Mouse (Mus musculus): ENCODE measurements around the gene Kbtbd7. TPM values are rescaled to one million over a fixed set of nuclear protein-coding genes. Genes with fewer than 3 reads are reported as not detected.
"Not testable (repeated sequence)": the region's sequence is repeated elsewhere in the genome, so short reads cannot be mapped to it uniquely, and the experiment has no call there.

Gene Kbtbd7
- polyA plus RNA-seq, 1 experiment: 4.2 TPM

DNA sequence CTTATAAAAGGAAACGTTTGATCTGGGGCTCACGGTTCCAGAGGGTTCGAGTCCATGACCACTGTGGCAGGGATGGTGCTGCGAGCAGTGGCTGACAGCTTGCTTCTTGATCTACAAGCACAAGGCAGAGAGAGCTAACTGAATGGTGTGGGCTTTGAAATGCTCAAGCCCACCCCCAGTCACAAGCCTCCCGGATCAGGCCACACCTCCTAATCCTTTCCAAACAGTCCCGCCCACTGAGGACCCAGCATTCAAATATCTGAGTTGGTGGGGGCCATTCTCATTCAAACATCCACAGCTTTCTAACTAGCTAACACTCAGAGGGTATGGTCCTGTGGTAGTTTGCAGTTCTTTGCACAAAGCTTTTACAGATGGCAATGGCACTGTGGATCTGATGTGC lies 13.2 kb upstream of the Kbtbd7 start:
- WGBS: 96% methylated on average over 6 of the region's 6 CpGs
- no peak overlapping the region for H3K27ac ChIP-seq (ENCODE audit: insufficient read depth, low read length)
- DNase-seq (ENCODE audit: low read depth in 1 of 2, low spot score in 2 of 2): no peak
- H3K27me3 ChIP-seq (ENCODE audit: control insufficient read depth, insufficient read depth, low read length): no peaks in the 10 kb centered on the region
- H3K4me1 ChIP-seq (ENCODE audit: control insufficient read depth, insufficient read depth, insufficient read length): no peaks in the 10 kb centered on the region
- 0 out of 2 replicates have a peak, but pooled peaks cover 1% of the 10 kb centered on the region for H3K36me3 ChIP-seq (ENCODE audit: control insufficient read depth, insufficient read depth, low read length)
- H3K4me3 ChIP-seq (ENCODE audit: extremely low read depth, insufficient read depth, insufficient read length): no peak overlapping the region
- TF ChIP-seq CTCF (IDR thresholded peaks at IDR 0.05; ENCODE audit: extremely low read depth, insufficient read depth, insufficient read length, insufficient replicate concordance): no peak
- no peak for TF ChIP-seq POLR2A (IDR thresholded peaks at IDR 0.05; ENCODE audit: low read depth, low read length)

DNA sequence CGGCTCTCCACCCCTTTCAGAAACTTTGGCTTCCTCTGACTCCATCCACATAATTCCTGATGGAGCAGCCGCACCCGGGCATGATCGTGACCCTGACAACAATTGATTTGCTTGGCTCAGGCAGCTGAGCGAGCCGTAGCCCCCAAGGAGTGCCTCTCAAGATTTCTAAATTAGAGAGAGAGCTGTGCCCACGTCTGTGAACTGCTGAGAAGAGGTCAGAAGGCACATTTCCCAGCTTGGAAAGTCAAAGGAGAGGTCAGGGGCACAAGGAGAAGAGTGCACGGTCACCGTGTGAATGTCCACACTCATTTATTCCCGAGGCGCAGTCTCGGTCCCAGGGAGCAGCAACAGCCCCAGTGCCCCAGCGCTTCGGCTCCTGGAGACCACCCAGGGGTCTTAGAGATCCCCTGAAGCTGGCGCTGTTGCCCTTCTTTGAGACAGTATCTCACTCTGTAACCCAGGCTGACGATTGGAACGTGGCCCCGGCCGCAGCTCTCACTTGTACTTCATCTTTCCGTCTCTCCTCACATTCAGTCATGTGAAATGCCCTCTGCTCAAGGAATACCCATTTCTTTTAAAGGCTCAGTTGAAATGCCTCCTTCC lies 6.1 kb upstream of the Kbtbd7 start:
- Histone ChIP-seq H3K36me3 (ENCODE audit: control insufficient read depth, insufficient read depth, low read length) (no peaks in the 10 kb centered on the region), H3K27ac (ENCODE audit: insufficient read depth, low read length) (no peak overlapping the region), H3K27me3 (ENCODE audit: control insufficient read depth, insufficient read depth, low read length) (no peaks in the 10 kb centered on the region), H3K4me3 (ENCODE audit: extremely low read depth, insufficient read depth, insufficient read length) (no peak overlapping the region), H3K4me1 (ENCODE audit: control insufficient read depth, insufficient read depth, insufficient read length) (peaks cover 4% of the 10 kb centered on the region; the same call in 1 of the 2 replicates)
- TF ChIP-seq POLR2A (IDR thresholded peaks at IDR 0.05; ENCODE audit: low read depth, low read length) (no peak), CTCF (IDR thresholded peaks at IDR 0.05; ENCODE audit: extremely low read depth, insufficient read depth, insufficient read length, insufficient replicate concordance) (no peak)
- WGBS: 92% methylated on average over 20 of the region's 20 CpGs
- DNase-seq (ENCODE audit: low read depth in 1 of 2, low spot score in 2 of 2): no peak

GRCm38 (mm10) chr14:79426730-79427365 lies 537 bp downstream of the Kbtbd7 start:
- H3K27me3 ChIP-seq (ENCODE audit: control insufficient read depth, insufficient read depth, low read length); H3K4me1 ChIP-seq (ENCODE audit: control insufficient read depth, insufficient read depth, insufficient read length); H3K36me3 ChIP-seq (ENCODE audit: control insufficient read depth, insufficient read depth, low read length); DNase-seq (ENCODE audit: low read depth in 1 of 2, low spot score in 2 of 2): not testable (repeated sequence)
- peak overlapping the region; percentile 79 for H3K27ac ChIP-seq (ENCODE audit: insufficient read depth, low read length)
- peak overlapping the region; percentile 62; the same call in 1 of the 2 replicates for H3K4me3 ChIP-seq (ENCODE audit: extremely low read depth, insufficient read depth, insufficient read length)
- 55% methylated on average over 18 of the region's 59 CpGs for WGBS

GRCm38 (mm10) chr14:79434068-79434467 lies 7.8 kb downstream of the Kbtbd7 start:
- WGBS: 84% methylated on average over 1 of the region's 1 CpGs
- H3K27ac ChIP-seq (ENCODE audit: insufficient read depth, low read length): no peak overlapping the region
- H3K27me3 ChIP-seq (ENCODE audit: control insufficient read depth, insufficient read depth, low read length): no peaks in the 10 kb centered on the region
- H3K4me3 ChIP-seq (ENCODE audit: extremely low read depth, insufficient read depth, insufficient read length): no peak overlapping the region
- H3K36me3 ChIP-seq (ENCODE audit: control insufficient read depth, insufficient read depth, low read length): no peaks in the 10 kb centered on the region
- DNase-seq (ENCODE audit: low read depth in 1 of 2, low spot score in 2 of 2): no peak
- TF ChIP-seq POLR2A (IDR thresholded peaks at IDR 0.05; ENCODE audit: low read depth, low read length) (no peak), CTCF (IDR thresholded peaks at IDR 0.05; ENCODE audit: extremely low read depth, insufficient read depth, insufficient read length, insufficient replicate concordance) (no peak)
- no peaks in the 10 kb centered on the region; the same call in none of the 2 replicates for H3K4me1 ChIP-seq (ENCODE audit: control insufficient read depth, insufficient read depth, insufficient read length)

DNA sequence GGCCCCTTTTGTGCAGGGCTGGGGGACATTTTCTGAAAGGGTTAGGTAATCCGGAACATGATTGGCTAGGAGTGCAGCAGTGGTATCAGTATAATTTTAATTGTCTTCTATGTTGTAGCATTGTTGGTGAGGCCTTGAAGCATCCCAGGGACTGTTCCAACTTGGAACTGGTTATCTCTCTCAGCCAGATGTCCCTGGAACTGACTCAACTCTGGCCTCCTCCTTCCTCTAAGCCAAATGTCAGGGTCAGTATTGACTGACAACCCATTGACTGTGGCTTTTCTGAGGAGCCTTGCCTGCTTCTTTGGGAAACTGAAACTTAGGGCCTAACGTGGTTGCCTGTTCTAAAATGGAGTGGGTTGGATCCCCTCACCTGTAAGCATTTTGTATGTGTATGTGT lies 14.3 kb downstream of the Kbtbd7 start:
- Histone ChIP-seq H3K4me3 (ENCODE audit: extremely low read depth, insufficient read depth, insufficient read length) (no peak overlapping the region), H3K36me3 (ENCODE audit: control insufficient read depth, insufficient read depth, low read length) (no peaks in the 10 kb centered on the region), H3K27me3 (ENCODE audit: control insufficient read depth, insufficient read depth, low read length) (no peaks in the 10 kb centered on the region), H3K4me1 (ENCODE audit: control insufficient read depth, insufficient read depth, insufficient read length) (peaks cover 5% of the 10 kb centered on the region; the same call in 1 of the 2 replicates), H3K27ac (ENCODE audit: insufficient read depth, low read length) (no peak overlapping the region)
- TF ChIP-seq POLR2A (IDR thresholded peaks at IDR 0.05; ENCODE audit: low read depth, low read length): no peak
- TF ChIP-seq CTCF (IDR thresholded peaks at IDR 0.05; ENCODE audit: extremely low read depth, insufficient read depth, insufficient read length, insufficient replicate concordance): no peak
- 75% methylated on average over 2 of the region's 2 CpGs for WGBS
- no peak for DNase-seq (ENCODE audit: low read depth in 1 of 2, low spot score in 2 of 2)

DNA sequence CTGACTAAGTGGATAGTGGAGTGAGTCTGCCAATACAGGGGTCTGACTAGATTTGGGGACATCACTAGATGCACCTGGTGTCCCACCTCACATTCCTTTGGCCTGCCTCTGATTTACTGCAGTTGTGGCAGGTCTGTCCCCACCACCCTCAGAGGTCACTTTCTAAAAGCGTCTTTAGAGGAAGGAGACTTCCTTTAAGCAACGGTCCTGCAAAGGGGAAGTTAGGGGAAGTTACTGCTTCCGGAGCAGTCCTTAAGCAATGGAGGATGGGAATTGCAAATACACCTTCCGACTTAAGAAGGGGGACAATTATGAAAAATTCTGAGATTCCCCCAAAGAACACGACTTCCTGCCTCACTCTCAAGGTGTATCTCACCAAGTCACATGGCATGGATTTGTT lies 15.1 kb downstream of the Kbtbd7 start:
- no peak for TF ChIP-seq CTCF (IDR thresholded peaks at IDR 0.05; ENCODE audit: extremely low read depth, insufficient read depth, insufficient read length, insufficient replicate concordance)
- TF ChIP-seq POLR2A (IDR thresholded peaks at IDR 0.05; ENCODE audit: low read depth, low read length): no peak
- Histone ChIP-seq H3K4me3 (ENCODE audit: extremely low read depth, insufficient read depth, insufficient read length) (no peak overlapping the region), H3K4me1 (ENCODE audit: control insufficient read depth, insufficient read depth, insufficient read length) (peaks cover 5% of the 10 kb centered on the region; the same call in 1 of the 2 replicates), H3K27me3 (ENCODE audit: control insufficient read depth, insufficient read depth, low read length) (no peaks in the 10 kb centered on the region), H3K27ac (ENCODE audit: insufficient read depth, low read length) (no peak overlapping the region), H3K36me3 (ENCODE audit: control insufficient read depth, insufficient read depth, low read length) (no peaks in the 10 kb centered on the region)
- DNase-seq (ENCODE audit: low read depth in 1 of 2, low spot score in 2 of 2): no peak
- WGBS: 19% methylated on average over 5 of the region's 5 CpGs

DNA sequence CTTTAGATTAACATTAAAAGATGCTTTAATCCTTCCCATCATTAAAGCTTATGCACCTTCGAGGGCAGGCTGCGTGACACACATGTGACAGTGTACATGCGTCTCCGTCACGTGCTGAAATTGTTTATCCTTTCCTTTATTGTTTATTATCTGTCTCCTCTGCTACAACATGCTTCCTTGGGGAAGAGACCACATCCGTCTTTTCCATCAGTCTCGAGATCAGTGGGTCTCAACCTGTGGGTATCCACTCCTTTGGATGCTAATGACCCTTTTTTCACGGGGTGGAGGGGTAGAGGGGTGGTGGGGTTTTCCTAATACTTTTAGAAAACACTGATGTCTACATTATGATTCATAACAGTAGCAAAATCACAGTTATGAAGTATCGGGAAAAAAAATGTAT lies 18.3 kb downstream of the Kbtbd7 start:
- Histone ChIP-seq H3K27ac (ENCODE audit: insufficient read depth, low read length) (no peak overlapping the region), H3K4me3 (ENCODE audit: extremely low read depth, insufficient read depth, insufficient read length) (no peak overlapping the region), H3K4me1 (ENCODE audit: control insufficient read depth, insufficient read depth, insufficient read length) (peaks cover 5% of the 10 kb centered on the region; the same call in 1 of the 2 replicates), H3K36me3 (ENCODE audit: control insufficient read depth, insufficient read depth, low read length) (no peaks in the 10 kb centered on the region), H3K27me3 (ENCODE audit: control insufficient read depth, insufficient read depth, low read length) (no peaks in the 10 kb centered on the region)
- WGBS: 91% methylated on average over 9 of the region's 9 CpGs
- DNase-seq (ENCODE audit: low read depth in 1 of 2, low spot score in 2 of 2): no peak
- TF ChIP-seq CTCF (IDR thresholded peaks at IDR 0.05; ENCODE audit: extremely low read depth, insufficient read depth, insufficient read length, insufficient replicate concordance): no peak
- TF ChIP-seq POLR2A (IDR thresholded peaks at IDR 0.05; ENCODE audit: low read depth, low read length): no peak

Data from spleen, adult 2 months (tissue).